In genomic region chr8:127994898-127995297, GRCm38 (mm10) we compare ENCODE assay signal across 25 mouse cellular contexts.
"Had no signal": no experiment of that assay in that cellular context is flagged by ENCODE, and none has a peak within 500 bp of the region (broad histone marks: within the 10 kb centered on the region; RNA-seq: fewer than 3 reads in every experiment).

No protein-coding gene starts in this region.

- DNase-seq: gastrocnemius, adult 2 months; gastrocnemius, postnatal 10 days; gastrocnemius, postnatal 25 days; heart, adult 18-20 months; heart, postnatal 10 days; heart, postnatal 4 days; kidney, adult 11 months; kidney, adult 2 months; kidney, adult 9 months; kidney, postnatal 14 days; kidney, postnatal 36 days; layer of hippocampus, adult 9-11 months; layer of hippocampus, postnatal 36 days; left cerebral cortex, postnatal 4 days had no signal

- H3K9me3 ChIP-seq: heart, embryonic 10.5 days; heart, embryonic 12.5 days; hindbrain, embryonic 13.5 days; hindbrain, embryonic 15.5 days; kidney, embryonic 15.5 days; limb, embryonic 13.5 days; limb, embryonic 15.5 days; liver, embryonic 12.5 days had no signal

- H3K4me1 ChIP-seq: hindbrain, embryonic 15.5 days; kidney, embryonic 15.5 days; limb, embryonic 13.5 days; limb, embryonic 15.5 days; liver, embryonic 12.5 days had no signal

- H3K36me3 ChIP-seq: heart, embryonic 10.5 days; heart, embryonic 12.5 days; hindbrain, embryonic 13.5 days; hindbrain, embryonic 15.5 days; kidney, embryonic 15.5 days; limb, embryonic 13.5 days; limb, embryonic 15.5 days; liver, embryonic 12.5 days had no signal

- H3K27ac ChIP-seq: gastrocnemius, adult 2 months; heart, embryonic 10.5 days; hindbrain, embryonic 13.5 days; hindbrain, embryonic 15.5 days; hindbrain, postnatal 0 days; kidney, embryonic 15.5 days; kidney, postnatal 0 days; limb, embryonic 13.5 days; limb, embryonic 15.5 days; liver, embryonic 12.5 days had no signal

- H3K9ac ChIP-seq: heart, embryonic 12.5 days; hindbrain, embryonic 13.5 days; hindbrain, embryonic 15.5 days; kidney, embryonic 15.5 days; limb, embryonic 13.5 days; limb, embryonic 15.5 days; liver, embryonic 12.5 days had no signal

- H3K4me2 ChIP-seq: heart, embryonic 12.5 days; hindbrain, embryonic 13.5 days; hindbrain, embryonic 15.5 days; kidney, embryonic 15.5 days; limb, embryonic 13.5 days; limb, embryonic 15.5 days; liver, embryonic 12.5 days had no signal

- ATAC-seq: hindbrain, postnatal 0 days; intestine, embryonic 16.5 days; liver, embryonic 12.5 days had no signal

- H3K27me3 ChIP-seq: heart, embryonic 12.5 days; hindbrain, embryonic 13.5 days; hindbrain, embryonic 15.5 days; kidney, embryonic 15.5 days; limb, embryonic 13.5 days; limb, embryonic 15.5 days; liver, embryonic 12.5 days had no signal

- H3K4me3 ChIP-seq: gastrocnemius, adult 2 months; heart, embryonic 10.5 days; heart, embryonic 12.5 days; hindbrain, embryonic 13.5 days; hindbrain, embryonic 15.5 days; kidney, embryonic 15.5 days; limb, embryonic 13.5 days; limb, embryonic 15.5 days; liver, embryonic 12.5 days had no signal
